Mouse (Mus musculus) myocyte (in vitro differentiated cells): Measurements from ENCODE around the gene Snx29. TPM values are rescaled to one million over a fixed set of nuclear protein-coding genes. Genes with fewer than 3 reads are reported as not detected.

Experiments
- H3K27me3 ChIP-seq: one replicate; pipeline ENCODE4 v1.6.1; 2011; ENCODE audit not compliant: control insufficient read depth, insufficient read depth, insufficient read length
- H3K36me3 ChIP-seq: one replicate; pipeline ENCODE4 v1.6.1; 2011; ENCODE audit not compliant: control insufficient read depth, insufficient read depth
- H3K4me2 ChIP-seq: one replicate; pipeline ENCODE4 v1.6.1; 2011; ENCODE audit warnings: low read depth, control low read depth
- H3K4me3 ChIP-seq: one replicate; pipeline ENCODE4 v1.5.1; 2011; ENCODE audit warnings: mild to moderate bottlenecking, control low read depth, moderate library complexity
- H3K79me2 ChIP-seq: one replicate; pipeline ENCODE4 v1.6.1; 2011; ENCODE audit not compliant: control insufficient read depth, insufficient read depth
- H3ac ChIP-seq: one replicate; pipeline ENCODE4 v1.6.1; 2011; ENCODE audit not compliant: control insufficient read depth, insufficient read length
- CEBPB ChIP-seq: IDR thresholded peaks from 2 replicates; pipeline ENCODE4 v1.6.1; 2011; ENCODE audit warnings: mild to moderate bottlenecking, moderate library complexity; ENCODE audit not compliant: poor library complexity, insufficient read depth, severe bottlenecking
- E2F4 ChIP-seq: IDR thresholded peaks from one replicate; pipeline ENCODE4 v1.6.1; 2011; ENCODE audit warnings: mild to moderate bottlenecking, control low read depth, moderate library complexity; ENCODE audit not compliant: insufficient read depth
- MAX ChIP-seq: IDR thresholded peaks from one replicate; pipeline ENCODE4 v1.6.1; 2011; ENCODE audit warnings: low read depth, mild to moderate bottlenecking, control low read depth
- MYOD1 ChIP-seq, 3 experiments: IDR thresholded peaks; one replicate each; pipeline ENCODE4 v1.6.1; 2011; ENCODE audit warnings: control low read depth in 2 of 3, low read depth in 2 of 3, mild to moderate bottlenecking in 2 of 3, moderate library complexity in 1 of 3; ENCODE audit not compliant: insufficient read length in 2 of 3, control insufficient read depth in 1 of 3
- MYOG ChIP-seq, 3 experiments: IDR thresholded peaks; one replicate each; pipeline ENCODE4 v1.6.1; 2011; ENCODE audit warnings: control low read depth in 2 of 3, low read depth in 2 of 3, mild to moderate bottlenecking in 2 of 3; ENCODE audit not compliant: insufficient read length in 2 of 3, control insufficient read depth in 1 of 3, insufficient read depth in 1 of 3
- POLR2A ChIP-seq: IDR thresholded peaks from one replicate; pipeline ENCODE4 v1.6.1; 2011; ENCODE audit warnings: low read depth, mild to moderate bottlenecking, control low read depth, moderate library complexity; ENCODE audit not compliant: insufficient read length
- POLR2AphosphoS2 ChIP-seq: IDR thresholded peaks from one replicate; pipeline ENCODE4 v1.6.1; 2011; ENCODE audit warnings: low read depth, control low read depth; ENCODE audit not compliant: insufficient read length
- REST ChIP-seq: IDR thresholded peaks from one replicate; pipeline ENCODE4 v1.6.1; 2011; ENCODE audit warnings: mild to moderate bottlenecking, control low read depth, moderate library complexity; ENCODE audit not compliant: insufficient read depth, insufficient read length
- SRF ChIP-seq: IDR thresholded peaks from one replicate; pipeline ENCODE4 v1.6.1; 2011; ENCODE audit warnings: low read depth; ENCODE audit not compliant: control insufficient read depth, insufficient read length
- TCF12 ChIP-seq: IDR thresholded peaks from one replicate; pipeline ENCODE4 v1.6.1; 2011; ENCODE audit warnings: mild to moderate bottlenecking, control low read depth; ENCODE audit not compliant: poor library complexity, insufficient read depth, severe bottlenecking
- TCF3 ChIP-seq: IDR thresholded peaks from one replicate; pipeline ENCODE4 v1.6.1; 2011; ENCODE audit warnings: low read depth, control low read depth; ENCODE audit not compliant: insufficient read length
- USF1 ChIP-seq: IDR thresholded peaks from one replicate; pipeline ENCODE4 v1.6.1; 2011; ENCODE audit warnings: low read depth, mild to moderate bottlenecking, control low read depth, moderate library complexity
- polyA plus RNA-seq: library from polyadenylated mRNA; unstranded; fragments of >200 nt; fragmentation: generic; extraction: Trizol; gene quantifications from one replicate; pipeline ENCODE4 v1.2.1, GENCODE M21; 2012; ENCODE audit warnings: missing spikeins

Snx29 gene
- polyA plus RNA-seq, 1 experiment = 1.7 TPM

DNA sequence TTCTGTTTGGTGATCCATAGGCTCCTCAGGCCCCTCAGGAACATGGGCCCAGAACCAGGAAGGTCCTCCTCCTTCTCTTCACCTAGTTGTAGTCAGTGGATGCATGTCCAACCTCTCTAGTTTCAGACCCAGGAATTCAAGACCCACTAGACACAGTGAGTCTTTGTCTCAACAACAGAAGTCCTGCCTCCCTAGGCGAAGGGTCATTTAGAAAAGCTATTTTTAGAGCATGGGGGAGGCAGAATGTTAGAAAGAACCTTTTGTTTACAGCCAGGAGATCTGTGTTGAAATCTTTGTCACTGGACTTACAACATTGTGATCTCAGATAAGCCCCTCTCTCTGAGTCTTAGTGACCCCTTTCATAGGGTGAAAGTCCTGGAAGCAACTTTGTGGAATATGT is 334.4 kb downstream of the Snx29 start:
- Histone ChIP-seq H3ac (no peak overlapping the region), H3K79me2 (no peaks in the 10 kb centered on the region), H3K27me3 (no peaks in the 10 kb centered on the region), H3K4me3 (no peak overlapping the region), H3K4me2 (no peak overlapping the region), H3K36me3 (no peaks in the 10 kb centered on the region)
- TF ChIP-seq MYOD1 (IDR thresholded peaks at IDR 0.05; ENCODE audit: control insufficient read depth in 1 of 3, insufficient read length in 2 of 3, low read depth in 2 of 3) = no peak
- TF ChIP-seq TCF3 = no peak
- no peak for TF ChIP-seq MAX
- no peak for TF ChIP-seq POLR2AphosphoS2
- no peak for TF ChIP-seq POLR2A
- TF ChIP-seq E2F4 = no peak
- no peak for TF ChIP-seq SRF
- TF ChIP-seq CEBPB = no peak
- no peak for TF ChIP-seq REST
- no peak for TF ChIP-seq MYOG (IDR thresholded peaks at IDR 0.05; ENCODE audit: control insufficient read depth in 1 of 3, insufficient read depth in 1 of 3, insufficient read length in 2 of 3, low read depth in 2 of 3)
- no peak for TF ChIP-seq TCF12
- no peak for TF ChIP-seq USF1

DNA sequence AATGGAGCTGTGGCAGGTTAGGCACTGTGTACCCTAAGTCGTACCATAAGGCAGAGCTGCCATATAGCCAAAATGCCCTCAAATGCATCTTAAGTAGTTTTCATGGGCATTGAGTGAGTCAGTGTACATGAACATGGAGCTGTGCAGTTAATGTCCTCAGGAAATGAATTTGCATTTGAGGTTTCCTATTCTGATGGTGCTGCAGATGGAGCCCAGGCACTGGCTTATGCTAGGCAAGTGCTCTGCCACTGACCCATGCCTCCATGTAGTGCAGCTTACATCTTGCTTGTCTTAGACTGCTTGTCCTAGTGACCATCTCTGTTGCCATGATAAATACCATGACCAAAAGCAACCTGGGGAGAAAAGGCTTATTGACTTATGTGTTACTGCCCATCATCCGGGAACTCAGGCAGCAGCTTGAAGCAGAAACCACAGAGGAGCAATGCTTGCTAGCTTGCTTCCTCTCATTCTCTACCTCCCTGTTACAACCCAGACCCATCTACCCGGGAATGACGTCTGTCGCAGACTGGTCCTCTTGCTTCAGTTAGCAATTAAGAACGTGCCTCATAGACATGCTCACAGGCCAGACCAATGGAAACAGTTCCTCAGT is 336.5 kb downstream of the Snx29 start:
- Histone ChIP-seq H3K79me2 (no peaks in the 10 kb centered on the region), H3K36me3 (no peaks in the 10 kb centered on the region), H3K4me3 (no peak overlapping the region), H3ac (no peak overlapping the region), H3K4me2 (no peak overlapping the region), H3K27me3 (no peaks in the 10 kb centered on the region)
- TF ChIP-seq MYOD1 (IDR thresholded peaks at IDR 0.05; ENCODE audit: control insufficient read depth in 1 of 3, insufficient read length in 2 of 3, low read depth in 2 of 3) (no peak), POLR2A (no peak), TCF3 (no peak), MYOG (IDR thresholded peaks at IDR 0.05; ENCODE audit: control insufficient read depth in 1 of 3, insufficient read depth in 1 of 3, insufficient read length in 2 of 3, low read depth in 2 of 3) (no peak), SRF (no peak), POLR2AphosphoS2 (no peak), CEBPB (no peak), USF1 (no peak), MAX (no peak), TCF12 (no peak), REST (no peak), E2F4 (no peak)

DNA sequence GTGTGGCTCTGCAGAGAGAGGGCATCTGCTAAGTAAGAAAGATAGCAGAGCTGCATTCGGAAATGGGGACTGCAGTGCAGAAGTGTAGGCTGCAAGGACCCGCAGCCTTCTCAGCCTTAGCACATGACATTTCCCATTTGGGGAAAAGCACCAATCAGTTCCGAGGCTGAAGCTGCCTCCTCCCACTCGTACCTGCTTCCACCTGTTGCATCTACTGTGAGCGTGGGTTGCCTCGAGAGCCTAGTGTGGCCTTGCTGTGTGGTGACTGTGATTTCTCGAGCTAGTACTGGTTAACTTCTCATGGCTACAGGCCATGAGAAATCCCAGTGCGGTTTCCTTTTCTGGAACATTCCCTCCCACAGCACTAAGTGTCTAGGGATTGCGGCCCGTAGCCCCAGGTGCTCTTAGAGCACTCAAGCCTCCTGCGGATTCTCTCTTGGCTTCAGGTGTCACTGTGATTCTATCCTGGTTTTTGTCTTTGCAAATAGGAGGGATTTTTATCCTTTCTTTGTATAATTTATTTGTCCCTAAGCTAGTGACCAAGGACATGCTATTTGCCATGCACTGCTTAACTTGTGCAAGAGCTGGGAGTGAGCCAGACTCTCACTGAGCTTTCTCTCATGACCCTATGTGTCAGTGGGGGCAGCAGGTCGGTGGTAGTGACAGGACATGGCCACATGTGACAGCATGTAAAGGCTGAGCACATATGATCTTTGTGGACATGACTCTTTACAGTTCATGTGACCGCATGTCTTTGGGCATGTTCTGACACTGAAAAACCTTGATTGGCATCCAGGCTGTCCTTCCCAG is 342.4 kb downstream of the Snx29 start:
- Histone ChIP-seq H3K4me2 (no peak overlapping the region), H3ac (no peak overlapping the region), H3K27me3 (no peaks in the 10 kb centered on the region), H3K79me2 (no peaks in the 10 kb centered on the region), H3K36me3 (no peaks in the 10 kb centered on the region), H3K4me3 (no peak overlapping the region)
- TF ChIP-seq MYOG (IDR thresholded peaks at IDR 0.05; ENCODE audit: control insufficient read depth in 1 of 3, insufficient read depth in 1 of 3, insufficient read length in 2 of 3, low read depth in 2 of 3) (no peak), POLR2A (no peak), MAX (no peak), CEBPB (no peak), USF1 (no peak), TCF12 (no peak), TCF3 (no peak), MYOD1 (IDR thresholded peaks at IDR 0.05; ENCODE audit: control insufficient read depth in 1 of 3, insufficient read length in 2 of 3, low read depth in 2 of 3) (no peak), SRF (no peak), E2F4 (no peak), POLR2AphosphoS2 (no peak), REST (no peak)

DNA sequence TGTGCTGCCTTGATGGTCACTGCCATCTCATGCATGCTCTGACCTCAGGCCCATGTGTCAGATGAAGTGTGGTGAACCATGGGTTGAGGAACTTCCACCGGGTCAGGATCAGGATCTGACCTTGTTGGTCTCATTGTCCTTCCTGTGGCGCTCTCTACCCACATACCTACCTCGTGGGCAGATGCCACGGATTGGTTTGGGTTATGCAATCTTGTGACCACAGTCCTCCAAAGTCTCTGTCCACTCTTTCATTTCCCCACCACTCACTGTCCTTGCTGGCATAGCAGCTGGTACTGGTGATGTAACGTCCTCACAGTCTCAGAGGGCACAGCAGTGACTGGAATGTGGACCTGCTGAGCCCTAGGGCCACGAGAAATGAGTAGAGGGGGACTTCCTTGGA is 343.2 kb downstream of the Snx29 start:
- Histone ChIP-seq H3K36me3 (no peaks in the 10 kb centered on the region), H3K27me3 (no peaks in the 10 kb centered on the region), H3K79me2 (no peaks in the 10 kb centered on the region), H3K4me3 (no peak overlapping the region), H3K4me2 (no peak overlapping the region), H3ac (no peak overlapping the region)
- TF ChIP-seq MYOD1 (IDR thresholded peaks at IDR 0.05; ENCODE audit: control insufficient read depth in 1 of 3, insufficient read length in 2 of 3, low read depth in 2 of 3) (peak in 2 of 3 experiments; percentile 14 to 24), MYOG (IDR thresholded peaks at IDR 0.05; ENCODE audit: control insufficient read depth in 1 of 3, insufficient read depth in 1 of 3, insufficient read length in 2 of 3, low read depth in 2 of 3) (peak in 2 of 3 experiments; percentile 25 to 41), MAX (no peak), CEBPB (peak; percentile 28; the same call in 1 of the 2 replicates)
